Mouse (Mus musculus): Measurements from ENCODE around the gene Fndc3b. TPM values are rescaled to one million over a fixed set of nuclear protein-coding genes. Genes with fewer than 3 reads are reported as not detected.

The Fndc3b gene
- polyA plus RNA-seq, 1 experiment from 2014 or later: 6.7 TPM

DNA sequence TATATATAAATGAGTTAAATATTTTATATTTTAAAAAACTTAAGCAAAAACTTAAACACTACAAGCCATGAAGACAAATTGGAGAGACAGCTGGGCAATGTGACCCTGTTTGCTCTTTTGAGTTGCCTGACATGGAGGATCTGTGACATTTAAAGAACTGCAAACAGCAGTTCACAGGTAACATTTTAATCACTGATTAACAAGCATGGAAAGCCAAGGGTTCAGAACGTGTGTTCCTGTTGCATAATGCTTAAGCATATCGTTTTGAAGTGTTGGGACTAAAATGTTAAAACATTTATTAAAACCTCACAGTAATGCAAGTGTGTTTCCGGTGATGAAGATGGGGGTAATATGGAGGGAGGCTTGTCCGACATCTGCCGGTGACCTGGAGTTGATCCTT, 99.1 kb downstream of the Fndc3b start:
- Histone ChIP-seq H3K36me3 (ENCODE audit: control insufficient read depth, insufficient read depth) (no peaks in the 10 kb centered on the region), H3K9me3 (ENCODE audit: control insufficient read depth, low read length) (no peaks in the 10 kb centered on the region), H3K9ac (replicated peaks; ENCODE audit: low read depth, low read length) (no peak overlapping the region), H3K4me2 (ENCODE audit: low read length) (no peak overlapping the region), H3K27ac (ENCODE audit: low read length) (no peak overlapping the region), H3K4me1 (replicated peaks; ENCODE audit: control insufficient read depth, insufficient read depth, low read length) (peaks cover 13% of the 10 kb centered on the region), H3K27me3 (replicated peaks; ENCODE audit: control insufficient read depth, insufficient read depth, low read length) (no peaks in the 10 kb centered on the region), H3K4me3 (replicated peaks; ENCODE audit: low read length) (no peak overlapping the region)
- no peak for ATAC-seq
- WGBS: 85% methylated on average over 5 of the region's 5 CpGs

GRCm38 (mm10) chr3:27610547-27610946, 100.6 kb downstream of the Fndc3b start:
- Histone ChIP-seq H3K9ac (replicated peaks; ENCODE audit: low read depth, low read length) (no peak overlapping the region), H3K4me3 (replicated peaks; ENCODE audit: low read length) (no peak overlapping the region), H3K4me2 (ENCODE audit: low read length) (no peak overlapping the region), H3K9me3 (ENCODE audit: control insufficient read depth, low read length) (no peaks in the 10 kb centered on the region), H3K27me3 (replicated peaks; ENCODE audit: control insufficient read depth, insufficient read depth, low read length) (no peaks in the 10 kb centered on the region), H3K36me3 (ENCODE audit: control insufficient read depth, insufficient read depth) (no peaks in the 10 kb centered on the region), H3K4me1 (replicated peaks; ENCODE audit: control insufficient read depth, insufficient read depth, low read length) (peaks cover 11% of the 10 kb centered on the region), H3K27ac (ENCODE audit: low read length) (no peak overlapping the region)
- no peak for ATAC-seq
- 75% methylated on average over 4 of the region's 4 CpGs for WGBS

GRCm38 (mm10) chr3:27610089-27610488, 101.0 kb downstream of the Fndc3b start:
- WGBS: 68% methylated on average over 1 of the region's 1 CpGs
- Histone ChIP-seq H3K9me3 (ENCODE audit: control insufficient read depth, low read length) (no peaks in the 10 kb centered on the region), H3K27ac (ENCODE audit: low read length) (no peak overlapping the region), H3K36me3 (ENCODE audit: control insufficient read depth, insufficient read depth) (no peaks in the 10 kb centered on the region), H3K4me2 (ENCODE audit: low read length) (no peak overlapping the region), H3K27me3 (replicated peaks; ENCODE audit: control insufficient read depth, insufficient read depth, low read length) (no peaks in the 10 kb centered on the region), H3K4me1 (replicated peaks; ENCODE audit: control insufficient read depth, insufficient read depth, low read length) (peaks cover 11% of the 10 kb centered on the region), H3K4me3 (replicated peaks; ENCODE audit: low read length) (no peak overlapping the region), H3K9ac (replicated peaks; ENCODE audit: low read depth, low read length) (no peak overlapping the region)
- no peak for ATAC-seq

- Histone ChIP-seq H3K36me3 (ENCODE audit: control insufficient read depth, insufficient read depth) (no peaks in the 10 kb centered on the region), H3K4me2 (ENCODE audit: low read length) (no peak overlapping the region), H3K27me3 (replicated peaks; ENCODE audit: control insufficient read depth, insufficient read depth, low read length) (no peaks in the 10 kb centered on the region), H3K9ac (replicated peaks; ENCODE audit: low read depth, low read length) (no peak overlapping the region), H3K27ac (ENCODE audit: low read length) (no peak overlapping the region), H3K9me3 (ENCODE audit: control insufficient read depth, low read length) (no peaks in the 10 kb centered on the region), H3K4me1 (replicated peaks; ENCODE audit: control insufficient read depth, insufficient read depth, low read length) (peaks cover 11% of the 10 kb centered on the region), H3K4me3 (replicated peaks; ENCODE audit: low read length) (no peak overlapping the region)
- ATAC-seq: no peak
- 63% methylated on average over 7 of the region's 7 CpGs for WGBS
These were observed 103.3 kb downstream of the Fndc3b start for GRCm38 (mm10) chr3:27607796-27608151.

- Histone ChIP-seq H3K9ac (replicated peaks; ENCODE audit: low read depth, low read length) (no peak overlapping the region), H3K4me2 (ENCODE audit: low read length) (no peak overlapping the region), H3K4me3 (replicated peaks; ENCODE audit: low read length) (no peak overlapping the region), H3K4me1 (replicated peaks; ENCODE audit: control insufficient read depth, insufficient read depth, low read length) (peaks cover 11% of the 10 kb centered on the region), H3K9me3 (ENCODE audit: control insufficient read depth, low read length) (no peaks in the 10 kb centered on the region), H3K27me3 (replicated peaks; ENCODE audit: control insufficient read depth, insufficient read depth, low read length) (no peaks in the 10 kb centered on the region), H3K27ac (ENCODE audit: low read length) (no peak overlapping the region), H3K36me3 (ENCODE audit: control insufficient read depth, insufficient read depth) (no peaks in the 10 kb centered on the region)
- WGBS: 48% methylated on average over 9 of the region's 9 CpGs
- ATAC-seq: peak; percentile 91
These were observed 103.9 kb downstream of the Fndc3b start for GRCm38 (mm10) chr3:27607081-27607795.

- Histone ChIP-seq H3K36me3 (ENCODE audit: control insufficient read depth, insufficient read depth) (no peaks in the 10 kb centered on the region), H3K27me3 (replicated peaks; ENCODE audit: control insufficient read depth, insufficient read depth, low read length) (no peaks in the 10 kb centered on the region), H3K4me1 (replicated peaks; ENCODE audit: control insufficient read depth, insufficient read depth, low read length) (peaks cover 11% of the 10 kb centered on the region), H3K9me3 (ENCODE audit: control insufficient read depth, low read length) (no peaks in the 10 kb centered on the region), H3K4me2 (ENCODE audit: low read length) (no peak overlapping the region), H3K27ac (ENCODE audit: low read length) (no peak overlapping the region), H3K4me3 (replicated peaks; ENCODE audit: low read length) (no peak overlapping the region), H3K9ac (replicated peaks; ENCODE audit: low read depth, low read length) (no peak overlapping the region)
- no peak for ATAC-seq
- WGBS: 87% methylated on average over 6 of the region's 6 CpGs
These were observed 104.5 kb downstream of the Fndc3b start for GRCm38 (mm10) chr3:27606626-27607025.

GRCm38 (mm10) chr3:27605613-27606012, 105.5 kb downstream of the Fndc3b start:
- peaks cover 8% of the 10 kb centered on the region; the same call in 1 of the 2 replicates for H3K4me1 ChIP-seq (replicated peaks; ENCODE audit: control insufficient read depth, insufficient read depth, low read length)
- no peak overlapping the region for H3K4me3 ChIP-seq (replicated peaks; ENCODE audit: low read length)
- no peak for ATAC-seq
- H3K27me3 ChIP-seq (replicated peaks; ENCODE audit: control insufficient read depth, insufficient read depth, low read length): no peaks in the 10 kb centered on the region
- H3K36me3 ChIP-seq (ENCODE audit: control insufficient read depth, insufficient read depth): no peaks in the 10 kb centered on the region
- H3K9me3 ChIP-seq (ENCODE audit: control insufficient read depth, low read length): no peaks in the 10 kb centered on the region
- 92% methylated on average over 4 of the region's 4 CpGs for WGBS
- no peak overlapping the region for H3K4me2 ChIP-seq (ENCODE audit: low read length)
- H3K9ac ChIP-seq (replicated peaks; ENCODE audit: low read depth, low read length): no peak overlapping the region
- no peak overlapping the region for H3K27ac ChIP-seq (ENCODE audit: low read length)

- no peak for ATAC-seq
- WGBS: 93% methylated on average over 3 of the region's 3 CpGs
- Histone ChIP-seq H3K4me1 (replicated peaks; ENCODE audit: control insufficient read depth, insufficient read depth, low read length) (peaks cover 9% of the 10 kb centered on the region; the same call in 1 of the 2 replicates), H3K27me3 (replicated peaks; ENCODE audit: control insufficient read depth, insufficient read depth, low read length) (no peaks in the 10 kb centered on the region), H3K36me3 (ENCODE audit: control insufficient read depth, insufficient read depth) (no peaks in the 10 kb centered on the region), H3K9me3 (ENCODE audit: control insufficient read depth, low read length) (no peaks in the 10 kb centered on the region), H3K9ac (replicated peaks; ENCODE audit: low read depth, low read length) (no peak overlapping the region), H3K4me3 (replicated peaks; ENCODE audit: low read length) (no peak overlapping the region), H3K27ac (ENCODE audit: low read length) (no peak overlapping the region), H3K4me2 (ENCODE audit: low read length) (no peak overlapping the region)
These were observed 106.0 kb downstream of the Fndc3b start for GRCm38 (mm10) chr3:27605081-27605480.

DNA sequence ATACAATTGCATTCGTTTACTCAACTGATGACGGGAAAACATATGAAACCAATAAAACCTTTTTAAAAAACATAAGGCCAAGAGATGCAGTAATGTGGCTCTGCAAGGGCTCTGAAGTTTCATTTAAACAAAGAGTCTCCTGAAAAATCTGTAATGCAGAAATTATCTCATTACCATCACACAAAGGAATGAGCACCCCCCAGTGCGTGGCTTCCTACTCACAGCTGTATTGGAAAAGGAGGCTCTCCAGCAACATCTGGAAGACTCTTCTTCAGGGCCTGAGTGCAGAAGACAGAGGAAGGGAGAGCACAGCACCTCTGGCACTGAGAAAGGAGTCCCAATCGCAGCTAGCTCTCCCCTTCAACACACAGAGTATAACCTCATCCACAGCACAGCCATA, 106.5 kb downstream of the Fndc3b start:
- no peak for ATAC-seq
- peaks cover 12% of the 10 kb centered on the region; the same call in 1 of the 2 replicates for H3K4me1 ChIP-seq (replicated peaks; ENCODE audit: control insufficient read depth, insufficient read depth, low read length)
- 71% methylated on average over 4 of the region's 4 CpGs for WGBS
- H3K4me3 ChIP-seq (replicated peaks; ENCODE audit: low read length): no peak overlapping the region
- H3K9ac ChIP-seq (replicated peaks; ENCODE audit: low read depth, low read length): no peak overlapping the region
- H3K27me3 ChIP-seq (replicated peaks; ENCODE audit: control insufficient read depth, insufficient read depth, low read length): no peaks in the 10 kb centered on the region
- no peaks in the 10 kb centered on the region for H3K36me3 ChIP-seq (ENCODE audit: control insufficient read depth, insufficient read depth)
- no peak overlapping the region for H3K27ac ChIP-seq (ENCODE audit: low read length)
- H3K9me3 ChIP-seq (ENCODE audit: control insufficient read depth, low read length): no peaks in the 10 kb centered on the region
- H3K4me2 ChIP-seq (ENCODE audit: low read length): no peak overlapping the region

Measured in forebrain, embryonic 16.5 days (tissue).